Mouse (Mus musculus): ENCODE measurements around the gene Knop1.

Gene Knop1

DNA sequence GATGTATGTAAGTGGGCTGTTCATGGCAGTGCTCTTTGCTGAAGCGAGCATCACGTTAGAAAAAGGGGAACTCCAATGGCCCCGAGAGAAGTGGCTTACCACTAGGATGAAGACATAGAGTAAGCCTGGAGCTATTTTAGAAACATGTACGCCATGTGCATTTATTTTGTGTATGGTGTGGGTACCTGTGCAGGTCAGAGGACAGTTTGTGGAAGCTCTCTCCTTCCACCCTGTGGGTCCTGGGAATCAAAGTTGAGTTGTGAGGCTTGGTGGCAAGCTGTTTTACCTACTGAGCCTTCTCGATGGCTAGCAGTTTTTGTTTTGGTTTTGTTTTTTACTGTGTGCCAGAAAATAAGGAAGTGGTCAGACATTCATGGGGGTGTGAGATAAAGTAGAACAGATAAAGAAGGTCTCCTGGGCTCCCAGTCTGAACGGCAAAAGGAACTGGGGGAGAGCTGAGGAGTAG is 57.9 kb downstream of the Knop1 start:
- DNase-seq (ENCODE audit: low read depth, low spot score), result no peak

GRCm38 (mm10) chr7:118797600-118797999 is 58.5 kb downstream of the Knop1 start:
- no peak for DNase-seq (ENCODE audit: low read depth, low spot score)

DNA sequence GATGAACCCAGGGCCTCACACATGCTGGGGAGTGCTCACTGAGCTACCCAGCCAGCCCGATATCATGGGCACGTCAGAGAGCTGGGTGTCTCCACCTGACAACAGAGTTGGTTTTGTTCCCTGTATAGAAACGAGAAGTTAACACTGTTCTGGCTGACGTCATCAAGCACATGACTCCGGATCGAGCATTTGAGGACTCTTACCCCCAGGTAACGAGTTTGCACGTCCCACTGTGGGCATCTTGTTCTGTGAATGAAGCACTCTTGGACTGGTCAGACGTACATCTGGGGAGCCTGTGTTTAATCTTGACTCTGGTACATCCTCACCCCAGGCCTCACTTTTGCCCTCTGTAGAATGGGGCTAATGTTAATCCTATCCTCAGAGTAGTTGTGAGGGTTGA is 59.2 kb downstream of the Knop1 start:
- DNase-seq (ENCODE audit: low read depth, low spot score), result no peak

- no peak for DNase-seq (ENCODE audit: low read depth, low spot score)
These were observed 60.3 kb downstream of the Knop1 start for GRCm38 (mm10) chr7:118795779-118796178.

DNA sequence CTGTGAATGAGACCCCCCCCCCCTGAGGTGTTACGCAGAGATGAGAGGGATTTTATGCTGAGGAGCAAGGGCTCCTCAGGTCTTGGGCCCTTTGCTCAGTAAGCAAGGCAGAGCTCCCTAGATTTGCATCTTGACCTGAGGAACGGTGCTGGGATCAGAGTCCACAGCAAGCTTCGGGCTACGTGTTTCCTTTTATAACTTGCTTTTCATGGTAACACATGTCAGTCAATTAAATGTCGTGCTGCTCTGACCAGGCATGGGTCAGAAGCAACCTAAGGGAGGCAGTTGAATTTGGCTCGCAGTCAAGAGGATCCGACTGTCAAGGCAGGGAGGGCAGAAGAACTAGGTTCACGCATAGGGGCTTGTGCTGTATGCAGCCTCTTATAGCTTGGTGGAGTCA is 62.2 kb downstream of the Knop1 start:
- no peak for DNase-seq (ENCODE audit: low read depth, low spot score)

Measured in retina, adult 2 months (tissue).